ENCODE assay signal across 10 mouse cellular contexts in genomic region chr19:3814461-3814860, GRCm38 (mm10). TPM values are rescaled to one million over a fixed set of nuclear protein-coding genes. Genes with fewer than 3 reads are reported as not detected.
DNase-seq lines count a peak whose midpoint lies in the region; ATAC-seq lines count a peak whose summit lies in the region.
"Had no signal": no experiment of that assay in that cellular context is flagged by ENCODE, and none has a peak within 500 bp of the region (broad histone marks: within the 10 kb centered on the region; RNA-seq: fewer than 3 reads in every experiment).

No protein-coding gene starts in this region.

- no peak for ATAC-seq in cerebellum, adult (ENCODE audit: insufficient number of reproducible peaks, low FRiP score, low TSS enrichment)

- peak; percentile 45 for DNase-seq in cerebellum, adult 11-12 months
- peak; percentile 35 for DNase-seq in left cerebral cortex, postnatal 4 days
- DNase-seq in left cerebral cortex, adult 18-20 months (ENCODE audit: low spot score in 2 of 2), result no peak
- DNase-seq in cerebellum, postnatal 25 days, result peak; percentile 63 to 70
- DNase-seq in kidney, postnatal 14 days, result peak; percentile 69
- no peak for DNase-seq in left cerebral cortex, postnatal 36 days (ENCODE audit: low spot score in 2 of 2)
- DNase-seq in thymus, postnatal 4 days, result no peak
- DNase-seq: B cell, adult 2 months; thymus, adult 18-20 months had no signal

- intact Hi-C loops in left cerebral cortex, postnatal 4 days (cut with DNase I), result no loop called here
- intact Hi-C loops in left cerebral cortex, postnatal 36 days (cut with DNase I), result no loop called here

RNA-seq across cellular contexts. Expression of gene Chka, which starts 37.1 kb away (rescaled TPM):
- 100 to 1,000 TPM in 1 of 2 experiments, 10 to 100 TPM in 1; 88.7 to 104 TPM for total RNA-seq in left cerebral cortex, postnatal 4 days (2021)
- 10 to 100 TPM; 82.4 to 88.0 TPM for total RNA-seq in left cerebral cortex, adult 18-20 months (2021)
- total RNA-seq in left cerebral cortex, postnatal 36 days (2021), result 100 to 1,000 TPM in 1 of 2 experiments, 10 to 100 TPM in 1; 66.7 to 108 TPM

RNA-seq across cellular contexts. Expression of gene Kmt5b, which starts 47.2 kb away (rescaled TPM):
- total RNA-seq in left cerebral cortex, postnatal 4 days (2021), result 10 to 100 TPM; 89.1 to 90.7 TPM
- 10 to 100 TPM; 48.8 to 49.8 TPM for total RNA-seq in left cerebral cortex, adult 18-20 months (2021)
- total RNA-seq in left cerebral cortex, postnatal 36 days (2021), result 10 to 100 TPM; 44.1 to 63.0 TPM

Comparison
In these comparisons a context has a peak if more than half of its experiments do, and no peak if none do; other contexts are left out.
1. DNase-seq: peak in cerebellum, adult 11-12 months (single experiment), left cerebral cortex, postnatal 4 days (single experiment), cerebellum, postnatal 25 days (2 of 2) and kidney, postnatal 14 days (single experiment); none in left cerebral cortex, adult 18-20 months (0 of 2), left cerebral cortex, postnatal 36 days (0 of 2) and thymus, postnatal 4 days (single experiment).